Mouse (Mus musculus) lung, postnatal 14 days (tissue): ENCODE measurements at regions not wholly inside any gene's neighbourhood (a gene's known extent, or its start where the extent isn't known, plus 50 kb on each side); places are given as distances from the start of the nearest gene placed in this dataset.

Experiments
- DNase-seq: peaks from one replicate; pipeline ENCODE4 v3.0.0; 2021

DNA sequence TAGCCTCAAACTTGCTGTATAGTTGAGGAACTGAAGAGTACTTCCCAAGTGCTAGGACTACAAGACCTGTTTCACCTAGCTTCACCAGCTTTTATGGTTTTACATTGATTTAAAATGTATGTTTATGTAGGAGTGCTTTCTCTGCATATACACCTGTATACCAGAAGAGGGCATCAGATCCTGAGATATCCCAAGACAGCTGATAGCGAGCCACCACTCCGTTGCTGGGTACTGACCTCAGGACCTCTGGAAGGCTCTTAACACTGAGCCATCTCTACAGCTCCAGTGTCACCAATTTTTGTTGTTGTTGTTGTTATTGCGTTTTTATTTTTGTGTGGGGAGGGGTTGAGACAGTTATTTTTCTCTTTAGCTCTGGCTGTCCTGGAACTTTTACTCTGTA lies 55.9 kb upstream of the Ddx3x start:
- DNase-seq: no peak

GRCm38 (mm10) chrX:13226429-13226828 lies 54.3 kb upstream of the Ddx3x start:
- DNase-seq: no peak

DNA sequence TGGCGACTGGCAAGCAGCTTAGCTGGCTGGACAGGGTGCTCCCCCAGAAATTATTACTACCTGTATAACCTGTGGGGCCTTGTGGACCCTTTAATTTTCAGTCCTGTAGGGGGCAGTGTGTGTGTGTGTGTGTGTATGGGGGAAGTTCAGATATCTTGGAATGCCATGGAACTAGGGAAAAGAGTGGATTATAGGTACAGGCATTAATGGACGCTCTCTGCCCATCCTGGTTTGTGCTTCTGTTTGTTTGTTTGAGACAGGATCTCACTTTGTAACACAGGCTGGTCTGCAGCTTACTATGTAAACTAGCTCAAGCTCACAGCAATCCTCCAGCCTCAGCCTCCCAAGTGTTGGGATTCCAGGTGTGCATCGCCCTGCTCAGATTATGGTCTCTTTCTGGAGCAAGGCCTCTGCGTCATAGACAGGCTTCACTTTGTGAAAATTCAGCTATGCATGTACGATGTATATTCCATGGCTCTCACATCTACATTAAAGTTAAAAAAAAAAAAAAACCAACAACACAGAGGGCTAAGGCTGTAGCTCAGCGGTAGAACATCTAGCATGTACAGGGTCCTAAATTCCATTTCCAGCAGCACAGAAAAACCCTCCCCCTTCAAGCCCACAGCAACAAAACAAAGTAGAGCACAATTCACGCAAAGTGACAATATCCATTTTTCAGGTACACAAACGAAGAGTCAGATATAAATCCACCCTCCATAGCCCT lies 50.7 kb upstream of the Ddx3x start:
- DNase-seq: peak; percentile 66

DNA sequence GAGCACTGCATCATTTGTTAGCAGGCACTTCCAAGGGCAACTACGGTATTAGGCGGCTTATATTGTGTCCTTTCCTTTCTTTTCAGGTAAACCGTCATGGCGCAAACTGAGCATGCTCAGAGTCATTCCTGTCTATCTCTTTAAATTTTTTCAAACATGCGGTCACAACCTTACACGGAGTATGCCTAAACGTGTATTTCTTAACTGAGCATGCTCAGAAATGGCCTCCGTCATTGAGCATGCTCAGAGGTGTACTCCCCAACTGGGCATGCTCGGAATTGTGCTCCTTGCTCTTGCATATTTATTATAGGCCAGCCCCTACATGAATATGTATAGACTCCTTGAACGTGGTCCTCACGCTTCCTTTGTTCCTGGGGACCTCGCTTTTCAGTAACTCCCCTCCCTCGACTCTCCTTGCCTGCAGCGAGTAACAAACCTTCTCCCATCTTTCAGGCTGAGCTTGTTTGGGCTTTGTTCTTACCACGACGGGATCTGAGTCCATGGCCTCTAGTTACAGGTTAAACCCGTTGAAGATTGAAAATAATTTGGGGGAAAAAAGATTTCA lies 50.1 kb upstream of the Ddx3x start:
- peak; percentile 79 for DNase-seq
